Mouse (Mus musculus): ENCODE measurements at regions not wholly inside any gene's neighbourhood (a gene's known extent, or its start where the extent isn't known, plus 50 kb on each side); places are given as distances from the start of the nearest gene placed in this dataset.

GRCm38 (mm10) chr1:83896650-83897049, 467.3 kb downstream of the Pid1 start:
- DNase-seq (ENCODE audit: low spot score) (no peak), ATAC-seq (ENCODE audit: low FRiP score) (no peak)
- Histone ChIP-seq H3K27me3 (ENCODE audit: control insufficient read depth, insufficient read depth, low read length) (no peaks in the 10 kb centered on the region), H3K4me1 (replicated peaks; ENCODE audit: control insufficient read depth, insufficient read depth, low read length) (no peaks in the 10 kb centered on the region), H3K4me2 (replicated peaks; ENCODE audit: low read depth, low read length) (no peak overlapping the region), H3K9ac (ENCODE audit: low read depth, low read length) (no peak overlapping the region), H3K4me3 (ENCODE audit: low read depth, low read length) (no peak overlapping the region), H3K27ac (ENCODE audit: low read depth, low read length) (no peak overlapping the region), H3K36me3 (ENCODE audit: control insufficient read depth, insufficient read depth, low read length) (no peaks in the 10 kb centered on the region), H3K9me3 (ENCODE audit: control insufficient read depth, low read length) (no peaks in the 10 kb centered on the region)
- WGBS, result 37% methylated on average over 5 of the region's 5 CpGs

DNA sequence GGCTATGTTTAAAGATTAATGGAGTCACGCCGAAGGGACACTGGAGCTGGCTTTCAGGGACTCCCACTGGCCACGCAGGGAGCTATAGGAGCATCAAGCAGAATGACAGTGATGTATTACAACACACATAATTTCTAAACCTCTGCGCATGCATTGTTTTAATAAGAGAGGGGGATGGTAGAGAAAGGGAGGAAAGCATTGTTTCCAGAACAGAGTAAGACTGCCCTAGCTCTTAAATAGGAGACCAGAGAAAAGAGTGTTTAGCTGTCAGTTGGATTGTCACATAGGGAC, 471.1 kb upstream of the Sphkap start:
- Histone ChIP-seq H3K4me1 (replicated peaks; ENCODE audit: control insufficient read depth, insufficient read depth, low read length) (no peaks in the 10 kb centered on the region), H3K9me3 (ENCODE audit: control insufficient read depth, low read length) (no peaks in the 10 kb centered on the region), H3K4me3 (ENCODE audit: low read depth, low read length) (no peak overlapping the region), H3K9ac (ENCODE audit: low read depth, low read length) (no peak overlapping the region), H3K4me2 (replicated peaks; ENCODE audit: low read depth, low read length) (no peak overlapping the region), H3K27ac (ENCODE audit: low read depth, low read length) (no peak overlapping the region), H3K36me3 (ENCODE audit: control insufficient read depth, insufficient read depth, low read length) (no peaks in the 10 kb centered on the region), H3K27me3 (ENCODE audit: control insufficient read depth, insufficient read depth, low read length) (no peaks in the 10 kb centered on the region)
- WGBS, result 49% methylated on average over 4 of the region's 4 CpGs
- ATAC-seq (ENCODE audit: low FRiP score) (peak; percentile 89), DNase-seq (ENCODE audit: low spot score) (peak; percentile 30)

GRCm38 (mm10) chr1:83878330-83879108, 470.5 kb upstream of the Sphkap start:
- H3K27ac ChIP-seq (ENCODE audit: low read depth, low read length), result peak overlapping the region; percentile 54

DNA sequence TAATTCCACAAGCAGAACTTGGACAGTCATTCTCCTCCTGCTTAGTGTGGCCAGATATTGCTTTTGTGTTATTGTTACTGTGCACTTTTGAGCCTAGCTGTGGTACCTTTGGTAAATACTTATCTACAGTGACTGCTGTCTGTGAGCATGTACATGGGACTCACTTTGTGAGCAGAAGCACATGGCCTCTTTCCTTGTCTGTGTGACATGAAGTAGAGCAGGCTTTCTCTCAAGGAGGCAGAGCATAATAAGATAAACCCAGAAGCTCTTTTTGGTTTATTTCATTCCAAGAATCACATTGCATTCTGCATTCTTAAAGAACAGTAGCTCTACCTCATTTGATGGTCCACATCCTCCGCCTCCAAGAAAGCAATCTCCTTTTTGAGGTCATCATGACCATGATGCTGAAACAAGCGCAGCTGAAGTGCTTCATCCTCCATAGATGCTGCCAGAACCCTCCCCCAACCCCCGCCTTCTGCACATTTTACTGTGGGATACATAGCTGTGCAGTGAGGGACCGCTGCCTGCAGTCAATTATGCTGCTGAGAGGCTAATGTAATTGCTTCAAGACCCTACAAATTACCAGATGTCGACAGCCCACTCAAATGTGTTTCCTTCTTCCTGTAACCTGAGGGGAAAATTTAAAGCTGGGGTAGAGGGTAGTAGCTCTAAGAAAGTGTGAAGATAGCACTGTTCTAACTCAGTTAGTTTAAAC, 463.0 kb upstream of the Sphkap start:
- Histone ChIP-seq H3K27ac (ENCODE audit: low read depth, low read length) (peak overlapping the region; percentile 19; the same call in 1 of the 2 replicates), H3K4me3 (ENCODE audit: low read depth, low read length) (no peak overlapping the region), H3K27me3 (ENCODE audit: control insufficient read depth, insufficient read depth, low read length) (no peaks in the 10 kb centered on the region), H3K4me1 (replicated peaks; ENCODE audit: control insufficient read depth, insufficient read depth, low read length) (no peaks in the 10 kb centered on the region), H3K36me3 (ENCODE audit: control insufficient read depth, insufficient read depth, low read length) (no peaks in the 10 kb centered on the region), H3K4me2 (replicated peaks; ENCODE audit: low read depth, low read length) (no peak overlapping the region), H3K9ac (ENCODE audit: low read depth, low read length) (no peak overlapping the region), H3K9me3 (ENCODE audit: control insufficient read depth, low read length) (no peaks in the 10 kb centered on the region)
- DNase-seq (ENCODE audit: low spot score) (peak; percentile 49), ATAC-seq (ENCODE audit: low FRiP score) (peak; percentile 51; the same call in 1 of the 2 replicates)
- 47% methylated on average over 5 of the region's 5 CpGs for WGBS

More at GRCm38 (mm10) chr1:83878330-83879108, 470.5 kb upstream of the Sphkap start:
- ATAC-seq (ENCODE audit: low FRiP score), result peak; percentile 71; the same call in 1 of the 2 replicates
- no peak overlapping the region for H3K4me2 ChIP-seq (replicated peaks; ENCODE audit: low read depth, low read length)
- no peaks in the 10 kb centered on the region for H3K36me3 ChIP-seq (ENCODE audit: control insufficient read depth, insufficient read depth, low read length)
- no peak overlapping the region for H3K4me3 ChIP-seq (ENCODE audit: low read depth, low read length)
- no peak for DNase-seq (ENCODE audit: low spot score)
- H3K4me1 ChIP-seq (replicated peaks; ENCODE audit: control insufficient read depth, insufficient read depth, low read length), result no peaks in the 10 kb centered on the region
- no peaks in the 10 kb centered on the region for H3K9me3 ChIP-seq (ENCODE audit: control insufficient read depth, low read length)
- H3K9ac ChIP-seq (ENCODE audit: low read depth, low read length), result no peak overlapping the region
- 77% methylated on average over 8 of the region's 8 CpGs for WGBS
- no peaks in the 10 kb centered on the region for H3K27me3 ChIP-seq (ENCODE audit: control insufficient read depth, insufficient read depth, low read length)

- no peaks in the 10 kb centered on the region for H3K36me3 ChIP-seq (ENCODE audit: control insufficient read depth, insufficient read depth, low read length)
- H3K4me2 ChIP-seq (replicated peaks; ENCODE audit: low read depth, low read length), result no peak overlapping the region
- no peaks in the 10 kb centered on the region for H3K9me3 ChIP-seq (ENCODE audit: control insufficient read depth, low read length)
- no peaks in the 10 kb centered on the region for H3K27me3 ChIP-seq (ENCODE audit: control insufficient read depth, insufficient read depth, low read length)
- no peak overlapping the region for H3K9ac ChIP-seq (ENCODE audit: low read depth, low read length)
- WGBS, result 93% methylated on average over 2 of the region's 2 CpGs
- no peak overlapping the region for H3K27ac ChIP-seq (ENCODE audit: low read depth, low read length)
- DNase-seq (ENCODE audit: low spot score) (no peak), ATAC-seq (ENCODE audit: low FRiP score) (no peak)
- H3K4me3 ChIP-seq (ENCODE audit: low read depth, low read length), result no peak overlapping the region
- H3K4me1 ChIP-seq (replicated peaks; ENCODE audit: control insufficient read depth, insufficient read depth, low read length), result no peaks in the 10 kb centered on the region
Observed at GRCm38 (mm10) chr1:83869046-83869445, 461.0 kb upstream of the Sphkap start.

GRCm38 (mm10) chr1:83862541-83862940, 454.5 kb upstream of the Sphkap start:
- Histone ChIP-seq H3K9me3 (ENCODE audit: control insufficient read depth, low read length) (no peaks in the 10 kb centered on the region), H3K4me1 (replicated peaks; ENCODE audit: control insufficient read depth, insufficient read depth, low read length) (no peaks in the 10 kb centered on the region), H3K36me3 (ENCODE audit: control insufficient read depth, insufficient read depth, low read length) (no peaks in the 10 kb centered on the region), H3K9ac (ENCODE audit: low read depth, low read length) (no peak overlapping the region), H3K27ac (ENCODE audit: low read depth, low read length) (peak overlapping the region; percentile 55), H3K4me3 (ENCODE audit: low read depth, low read length) (no peak overlapping the region), H3K27me3 (ENCODE audit: control insufficient read depth, insufficient read depth, low read length) (no peaks in the 10 kb centered on the region), H3K4me2 (replicated peaks; ENCODE audit: low read depth, low read length) (no peak overlapping the region)
- DNase-seq (ENCODE audit: low spot score) (no peak), ATAC-seq (ENCODE audit: low FRiP score) (0 out of 2 replicates have a peak, but pooled peaks have one; percentile 58)
- WGBS, result 55% methylated on average over 1 of the region's 1 CpGs

DNA sequence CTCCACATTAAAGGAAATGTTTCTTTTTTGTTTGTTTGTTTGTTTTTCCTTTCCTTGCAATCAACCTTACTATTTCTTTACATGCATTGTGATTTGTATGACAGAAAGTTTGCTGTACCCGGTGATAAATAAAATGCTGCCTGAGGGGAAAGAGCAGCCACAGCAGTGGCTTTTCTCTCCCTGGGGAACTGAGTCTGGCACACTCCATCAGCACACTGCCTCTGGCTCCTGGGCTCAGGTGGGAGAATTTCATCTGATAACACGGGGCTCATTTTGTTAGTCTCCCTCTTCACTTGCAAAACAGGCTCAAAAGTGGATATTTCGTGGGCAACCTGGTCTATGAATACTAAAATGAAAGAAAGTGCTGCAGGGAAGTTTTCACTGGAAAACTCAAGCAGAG, 454.1 kb upstream of the Sphkap start:
- H3K36me3 ChIP-seq (ENCODE audit: control insufficient read depth, insufficient read depth, low read length), result no peaks in the 10 kb centered on the region
- no peak overlapping the region for H3K4me3 ChIP-seq (ENCODE audit: low read depth, low read length)
- no peaks in the 10 kb centered on the region for H3K4me1 ChIP-seq (replicated peaks; ENCODE audit: control insufficient read depth, insufficient read depth, low read length)
- WGBS, result 51% methylated on average over 3 of the region's 3 CpGs
- no peak overlapping the region for H3K9ac ChIP-seq (ENCODE audit: low read depth, low read length)
- H3K27ac ChIP-seq (ENCODE audit: low read depth, low read length), result peak overlapping the region; percentile 55; the same call in 1 of the 2 replicates
- peak; percentile 83 for ATAC-seq (ENCODE audit: low FRiP score)
- no peaks in the 10 kb centered on the region for H3K27me3 ChIP-seq (ENCODE audit: control insufficient read depth, insufficient read depth, low read length)
- DNase-seq (ENCODE audit: low spot score), result peak; percentile 45
- no peaks in the 10 kb centered on the region for H3K9me3 ChIP-seq (ENCODE audit: control insufficient read depth, low read length)
- no peak overlapping the region for H3K4me2 ChIP-seq (replicated peaks; ENCODE audit: low read depth, low read length)

DNA sequence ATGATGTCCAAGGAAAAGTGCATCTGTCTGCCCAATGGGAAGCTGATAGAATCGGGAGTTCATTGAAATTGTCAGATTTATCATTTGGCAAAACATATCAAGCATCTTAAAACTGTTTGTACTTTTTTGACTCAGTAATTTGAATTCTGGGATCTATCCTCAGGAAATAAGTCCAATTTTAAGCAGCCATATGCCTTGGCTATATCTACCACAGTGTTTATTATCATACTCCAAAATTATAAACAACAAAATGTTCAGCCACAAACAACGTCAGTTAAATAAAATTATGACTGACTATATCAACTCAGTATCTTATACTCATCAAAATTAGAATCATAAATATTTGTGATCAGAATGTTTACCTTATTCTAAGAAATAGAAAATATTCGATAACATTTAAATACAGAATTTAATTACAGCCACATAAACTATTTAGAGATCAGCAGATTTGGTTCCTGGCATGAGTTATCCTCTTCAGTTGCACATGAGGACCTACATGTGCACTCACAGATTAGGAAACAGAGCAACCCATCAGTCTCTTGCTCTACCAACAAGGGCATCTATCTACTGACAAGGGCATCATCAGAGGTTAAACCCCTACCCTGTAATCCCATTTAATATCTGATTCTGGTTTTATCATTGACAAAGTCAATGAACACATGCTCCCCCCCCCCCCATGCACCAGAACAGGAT, 451.9 kb upstream of the Sphkap start:
- 91% methylated on average over 3 of the region's 3 CpGs for WGBS
- no peak for DNase-seq (ENCODE audit: low spot score)
- Histone ChIP-seq H3K36me3 (ENCODE audit: control insufficient read depth, insufficient read depth, low read length) (no peaks in the 10 kb centered on the region), H3K4me2 (replicated peaks; ENCODE audit: low read depth, low read length) (no peak overlapping the region), H3K4me1 (replicated peaks; ENCODE audit: control insufficient read depth, insufficient read depth, low read length) (no peaks in the 10 kb centered on the region), H3K4me3 (ENCODE audit: low read depth, low read length) (no peak overlapping the region), H3K9ac (ENCODE audit: low read depth, low read length) (no peak overlapping the region), H3K27ac (ENCODE audit: low read depth, low read length) (no peak overlapping the region), H3K9me3 (ENCODE audit: control insufficient read depth, low read length) (no peaks in the 10 kb centered on the region), H3K27me3 (ENCODE audit: control insufficient read depth, insufficient read depth, low read length) (no peaks in the 10 kb centered on the region)
- ATAC-seq (ENCODE audit: low FRiP score), result no peak

All from hindbrain, embryonic 11.5 days (tissue).